Mouse (Mus musculus): ENCODE data around the gene Homez. TPM values are rescaled to one million over a fixed set of nuclear protein-coding genes. Genes with fewer than 3 reads are reported as not detected.

The Homez gene
- polyA plus RNA-seq (2016; fragmentation: Nextera tagmentation; extraction: Ambion mirVana) = 14.2 and 15.9 TPM in 2 replicates

DNA sequence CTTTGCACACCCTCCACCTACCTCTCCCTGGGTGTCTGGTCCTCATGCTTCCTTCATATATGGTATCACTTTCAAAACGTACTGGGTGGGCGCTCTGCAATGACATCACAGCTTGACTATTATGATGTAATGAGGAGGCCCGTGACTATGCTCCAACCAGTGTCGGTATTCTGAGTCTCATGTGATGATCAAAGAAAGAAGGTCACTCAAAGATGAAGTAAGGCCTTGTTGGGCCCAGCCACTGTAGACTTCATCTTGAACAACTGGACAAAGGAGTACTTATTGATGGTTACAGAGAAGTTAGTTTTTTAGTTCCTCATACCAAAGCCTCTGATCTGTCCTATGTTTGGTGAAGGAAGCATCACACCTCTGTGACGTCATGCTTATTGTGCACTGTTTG lies at the start of gene Homez:
Gene Homez (minus strand): TSS at position 101 of the 400 bp plus-strand sequence.
- H3K9ac ChIP-seq (replicated peaks) = no peak within 1 kb of the TSS
- H3K9me3 ChIP-seq = no peaks in the 10 kb centered on the region
- peaks cover 2% of the 10 kb centered on the region for H3K4me1 ChIP-seq (replicated peaks)
- no peak within 1 kb of the TSS for H3K27ac ChIP-seq
- 91% methylated on average over 5 of the region's 5 CpGs for WGBS
- peaks cover 14% of the 10 kb centered on the region for H3K27me3 ChIP-seq
- ATAC-seq (ENCODE audit: insufficient number of reproducible peaks, insufficient read depth, low FRiP score, low TSS enrichment, low read depth) = no peak
- no peak within 1 kb of the TSS for H3K4me2 ChIP-seq
- no peaks in the 10 kb centered on the region for H3K36me3 ChIP-seq
- no peak within 1 kb of the TSS for H3K4me3 ChIP-seq (replicated peaks)

DNA sequence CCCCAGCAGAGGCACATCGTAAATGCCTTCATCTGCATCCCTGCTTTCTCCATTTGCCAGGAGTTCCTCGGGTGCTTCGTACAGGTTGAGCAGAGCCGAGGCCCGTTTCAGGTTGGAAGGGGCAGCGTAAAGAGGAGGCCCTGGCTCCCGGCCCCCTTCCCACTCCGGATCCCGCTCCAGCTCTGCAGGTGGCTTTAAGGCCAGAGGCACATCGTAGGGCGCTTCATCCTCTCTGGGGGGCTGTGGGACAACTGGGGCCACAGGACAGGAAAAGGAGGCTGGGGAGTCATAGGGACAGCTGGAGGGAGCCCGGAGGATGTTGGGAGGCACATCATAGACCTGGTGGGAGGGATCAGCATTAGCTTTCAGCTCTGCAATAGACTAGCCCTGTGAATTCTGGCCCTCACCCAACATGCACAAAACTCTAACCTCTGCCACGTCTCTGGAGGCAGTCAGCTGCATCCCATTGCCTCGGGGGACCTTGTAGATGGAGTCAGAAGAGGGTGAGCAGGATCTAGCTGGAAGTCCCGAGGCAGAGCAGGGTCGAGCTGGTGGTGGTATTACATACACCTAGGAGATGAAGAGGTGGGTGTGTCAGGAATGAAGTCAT lies 49.4 kb upstream of the Homez start:
- Histone ChIP-seq H3K4me3 (replicated peaks) (no peak overlapping the region), H3K4me2 (no peak overlapping the region), H3K4me1 (replicated peaks) (peaks cover 21% of the 10 kb centered on the region), H3K9ac (replicated peaks) (no peak overlapping the region), H3K36me3 (peaks cover 80% of the 10 kb centered on the region), H3K27me3 (no peaks in the 10 kb centered on the region), H3K9me3 (peaks cover 20% of the 10 kb centered on the region), H3K27ac (no peak overlapping the region)
- 91% methylated on average over 16 of the region's 16 CpGs for WGBS
- no peak for ATAC-seq (ENCODE audit: insufficient number of reproducible peaks, insufficient read depth, low FRiP score, low TSS enrichment, low read depth)

DNA sequence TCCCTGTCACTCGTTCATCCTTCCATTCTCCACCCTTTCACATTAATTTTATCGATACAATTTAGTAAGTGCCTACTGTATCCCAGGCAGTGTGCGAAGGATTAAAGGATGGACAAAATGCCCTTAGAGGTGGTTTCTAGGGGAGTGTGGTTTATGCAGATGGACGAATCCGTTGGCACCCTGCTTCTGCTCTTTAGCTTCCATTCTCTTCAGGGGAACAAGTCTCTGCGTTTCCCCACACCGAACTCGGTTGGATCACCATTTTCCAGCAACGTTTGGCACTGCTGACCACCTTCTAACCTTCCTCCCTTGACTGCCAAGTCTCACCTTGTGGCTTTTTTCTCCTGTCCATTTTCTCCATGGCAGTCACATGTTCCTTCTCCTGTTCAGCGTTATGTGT lies 42.6 kb upstream of the Homez start:
- H3K4me2 ChIP-seq = peak overlapping the region; percentile 95
- peak overlapping the region; percentile 96 for H3K9ac ChIP-seq (replicated peaks)
- no peaks in the 10 kb centered on the region for H3K9me3 ChIP-seq
- no peak for ATAC-seq (ENCODE audit: insufficient number of reproducible peaks, insufficient read depth, low FRiP score, low TSS enrichment, low read depth)
- 18% methylated on average over 10 of the region's 10 CpGs for WGBS
- H3K27ac ChIP-seq = peak overlapping the region; percentile 90
- peak overlapping the region; percentile 98 for H3K4me3 ChIP-seq (replicated peaks)
- no peaks in the 10 kb centered on the region for H3K27me3 ChIP-seq
- peaks cover 21% of the 10 kb centered on the region for H3K4me1 ChIP-seq (replicated peaks)
- H3K36me3 ChIP-seq = peaks cover 66% of the 10 kb centered on the region

DNA sequence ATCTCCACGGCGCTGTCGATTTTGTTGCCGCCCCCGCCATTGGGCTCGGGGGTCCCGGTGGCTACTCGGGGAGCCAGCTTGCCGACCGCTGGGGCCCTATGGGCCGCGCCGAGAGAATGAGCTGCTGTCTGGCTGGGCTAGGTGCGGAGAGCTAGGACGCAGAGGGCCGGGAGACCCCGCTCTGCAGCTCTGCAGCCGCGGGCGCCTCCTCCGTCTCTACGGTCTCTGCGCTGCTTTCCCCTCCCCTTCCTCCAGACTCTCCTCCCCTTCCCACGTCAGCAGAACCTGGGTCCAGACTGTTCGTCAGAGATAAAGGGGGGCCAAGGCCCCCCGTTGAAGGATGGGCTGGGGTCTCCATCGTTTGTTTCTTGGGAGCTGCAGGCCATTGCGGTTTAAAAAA lies 42.1 kb upstream of the Homez start, which contains the start of gene Slc22a17:
Gene Slc22a17 (minus strand): TSS at position 247 of the 400 bp plus-strand sequence.
- H3K27me3 ChIP-seq = no peaks in the 10 kb centered on the region
- peaks cover 24% of the 10 kb centered on the region for H3K4me1 ChIP-seq (replicated peaks)
- peaks cover 66% of the 10 kb centered on the region for H3K36me3 ChIP-seq
- ATAC-seq (ENCODE audit: insufficient number of reproducible peaks, insufficient read depth, low FRiP score, low TSS enrichment, low read depth) = peak; percentile 92
- WGBS = under 1% methylated on average over 27 of the region's 28 CpGs
- H3K9ac ChIP-seq (replicated peaks) = peak within 1 kb of the TSS; percentile 96
- peak within 1 kb of the TSS; percentile 95 for H3K4me2 ChIP-seq
- H3K4me3 ChIP-seq (replicated peaks) = peak within 1 kb of the TSS; percentile 98
- H3K9me3 ChIP-seq = no peaks in the 10 kb centered on the region
- H3K27ac ChIP-seq = peak within 1 kb of the TSS; percentile 90

DNA sequence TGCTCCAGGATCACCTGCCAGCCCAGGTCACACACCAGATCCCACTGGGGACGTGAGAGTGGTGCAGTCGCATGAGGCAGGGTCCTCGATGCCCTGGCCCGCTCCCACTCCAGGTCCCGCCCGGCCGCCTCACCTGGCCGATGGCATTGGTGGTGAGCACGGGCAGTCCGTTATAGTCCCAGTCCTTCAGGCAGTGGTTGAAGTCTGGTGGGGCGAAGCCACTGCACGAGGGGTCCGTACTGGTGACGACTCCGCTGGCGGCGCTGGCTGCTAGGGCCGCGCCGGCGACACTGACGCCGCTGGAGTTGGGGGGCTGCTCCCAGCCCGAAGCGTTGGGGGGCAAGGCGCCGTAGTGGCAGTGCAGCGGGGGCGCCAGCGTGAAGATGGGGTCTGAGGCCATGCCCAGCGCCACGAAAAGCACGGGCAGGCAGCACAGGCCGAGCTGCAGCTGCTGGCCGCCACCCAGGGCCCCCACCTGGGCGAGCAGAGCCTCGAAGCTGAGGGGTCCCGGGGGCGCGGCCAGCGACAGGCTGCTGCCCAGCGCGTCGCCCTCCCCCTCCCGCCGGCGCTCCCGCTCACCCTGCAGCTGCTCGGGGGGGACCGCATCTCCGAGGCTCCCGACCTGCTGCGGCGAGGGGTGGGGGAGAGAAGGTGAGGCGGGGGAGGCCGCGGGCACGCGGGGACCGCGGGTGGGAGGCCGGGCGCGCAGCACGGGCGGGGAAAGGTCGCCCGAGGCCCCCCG lies 41.5 kb upstream of the Homez start:
- Histone ChIP-seq H3K27ac (peak overlapping the region; percentile 90), H3K4me3 (replicated peaks) (peak overlapping the region; percentile 98), H3K4me1 (replicated peaks) (peaks cover 25% of the 10 kb centered on the region), H3K9ac (replicated peaks) (peak overlapping the region; percentile 96), H3K27me3 (no peaks in the 10 kb centered on the region), H3K4me2 (peak overlapping the region; percentile 95), H3K9me3 (no peaks in the 10 kb centered on the region), H3K36me3 (peaks cover 66% of the 10 kb centered on the region)
- WGBS = 2% methylated on average over 52 of the region's 69 CpGs
- ATAC-seq (ENCODE audit: insufficient number of reproducible peaks, insufficient read depth, low FRiP score, low TSS enrichment, low read depth) = peak; percentile 54; the same call in 1 of the 2 replicates

DNA sequence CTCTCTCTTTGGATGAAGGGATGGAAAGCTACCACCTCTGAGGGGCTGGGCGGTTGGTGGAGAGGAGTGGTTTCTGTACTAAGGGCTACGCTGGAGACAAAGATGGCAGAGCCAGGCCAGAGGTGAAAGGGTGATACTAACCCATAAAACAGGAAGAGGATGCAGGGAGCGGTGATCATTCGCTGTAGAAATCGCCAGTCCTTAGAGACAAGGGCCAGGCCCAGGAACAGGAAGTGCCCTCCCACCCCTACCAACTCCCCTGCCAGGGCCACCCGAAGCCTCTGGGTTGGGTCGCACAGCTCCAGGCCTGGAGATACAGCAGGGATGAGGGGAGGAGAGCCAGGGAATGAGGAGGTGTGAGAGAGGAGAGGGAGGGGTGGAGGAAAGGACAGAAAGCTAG lies 37.9 kb upstream of the Homez start:
- Histone ChIP-seq H3K4me1 (replicated peaks) (peaks cover 21% of the 10 kb centered on the region), H3K9ac (replicated peaks) (no peak overlapping the region), H3K9me3 (no peaks in the 10 kb centered on the region), H3K36me3 (peaks cover 77% of the 10 kb centered on the region), H3K27me3 (no peaks in the 10 kb centered on the region), H3K27ac (no peak overlapping the region), H3K4me2 (no peak overlapping the region), H3K4me3 (replicated peaks) (no peak overlapping the region)
- WGBS = 81% methylated on average over 7 of the region's 7 CpGs
- ATAC-seq (ENCODE audit: insufficient number of reproducible peaks, insufficient read depth, low FRiP score, low TSS enrichment, low read depth) = no peak

DNA sequence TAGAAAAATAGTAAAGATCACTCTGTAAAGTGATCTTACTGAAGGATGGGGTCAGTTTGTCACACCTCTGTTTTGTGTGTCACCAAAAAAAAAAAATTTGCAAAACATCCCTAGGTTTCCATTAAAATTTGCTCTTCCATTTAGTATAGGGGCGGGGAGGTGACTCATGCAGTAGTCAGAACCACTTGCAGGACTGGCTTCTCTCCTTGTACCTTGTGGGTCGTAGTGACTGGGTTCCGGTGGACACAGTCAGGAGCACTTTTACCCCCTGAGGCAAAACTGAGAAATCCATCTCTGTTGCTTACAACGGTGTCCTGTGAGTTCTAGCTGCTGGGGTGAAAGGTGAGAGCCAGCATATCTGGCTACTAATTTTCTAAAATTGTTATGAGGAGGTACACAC lies 32.9 kb upstream of the Homez start:
- peaks cover 4% of the 10 kb centered on the region; the same call in 1 of the 2 replicates for H3K4me1 ChIP-seq (replicated peaks)
- no peak for ATAC-seq (ENCODE audit: insufficient number of reproducible peaks, insufficient read depth, low FRiP score, low TSS enrichment, low read depth)
- no peak overlapping the region for H3K27ac ChIP-seq
- peaks cover 52% of the 10 kb centered on the region for H3K36me3 ChIP-seq
- no peak overlapping the region for H3K9ac ChIP-seq (replicated peaks)
- H3K4me2 ChIP-seq = no peak overlapping the region
- H3K9me3 ChIP-seq = no peaks in the 10 kb centered on the region
- H3K4me3 ChIP-seq (replicated peaks) = no peak overlapping the region
- H3K27me3 ChIP-seq = no peaks in the 10 kb centered on the region
- 88% methylated on average over 4 of the region's 4 CpGs for WGBS

DNA sequence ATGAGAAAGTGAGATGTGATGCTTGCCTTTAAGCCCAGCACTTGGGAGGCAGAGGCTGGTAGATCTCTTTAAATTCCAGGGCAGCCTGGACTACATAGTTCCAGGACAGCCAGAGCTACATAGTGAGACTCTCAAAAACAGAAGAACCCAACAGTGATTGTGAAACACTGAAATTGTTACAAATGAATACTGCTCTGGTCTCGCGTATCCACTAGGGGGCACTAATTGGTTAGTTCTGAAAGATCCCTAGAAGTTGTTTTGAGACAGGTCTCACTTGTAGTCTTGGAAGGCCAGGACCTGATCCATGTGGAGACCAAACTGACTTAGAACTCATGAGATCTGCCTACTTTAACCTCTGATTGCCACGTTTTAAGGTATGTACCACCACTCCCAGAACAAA lies 29.6 kb upstream of the Homez start:
- peak overlapping the region; percentile 41; the same call in 1 of the 2 replicates for H3K27ac ChIP-seq
- H3K36me3 ChIP-seq = peaks cover 52% of the 10 kb centered on the region
- H3K27me3 ChIP-seq = no peaks in the 10 kb centered on the region
- under 1% methylated on average over 3 of the region's 3 CpGs for WGBS
- no peak overlapping the region for H3K4me3 ChIP-seq (replicated peaks)
- peaks cover 8% of the 10 kb centered on the region for H3K4me1 ChIP-seq (replicated peaks)
- H3K9me3 ChIP-seq = no peaks in the 10 kb centered on the region
- no peak overlapping the region for H3K9ac ChIP-seq (replicated peaks)
- no peak overlapping the region for H3K4me2 ChIP-seq
- no peak for ATAC-seq (ENCODE audit: insufficient number of reproducible peaks, insufficient read depth, low FRiP score, low TSS enrichment, low read depth)

DNA sequence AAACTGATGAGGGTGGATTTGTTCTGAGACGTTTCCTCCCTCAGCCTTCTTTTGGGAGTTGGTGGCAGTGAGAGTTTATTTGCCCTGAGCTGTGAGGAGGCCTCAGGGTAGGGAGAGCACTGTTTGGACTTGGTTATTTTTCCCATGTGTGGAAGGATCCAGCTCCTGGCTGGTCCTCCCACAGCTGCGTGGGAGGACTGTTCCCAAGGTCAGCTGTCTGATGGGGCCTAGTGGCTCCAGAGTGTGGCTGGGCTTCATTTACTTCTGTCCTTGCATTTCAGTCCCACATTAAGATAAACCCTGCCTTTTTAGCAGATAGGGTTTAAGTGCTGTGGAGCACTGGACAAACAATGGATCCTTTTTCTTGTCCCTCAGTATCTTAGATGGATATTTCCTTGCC lies 26.7 kb upstream of the Homez start:
- Histone ChIP-seq H3K9me3 (no peaks in the 10 kb centered on the region), H3K27me3 (no peaks in the 10 kb centered on the region), H3K4me3 (replicated peaks) (no peak overlapping the region), H3K9ac (replicated peaks) (no peak overlapping the region), H3K4me1 (replicated peaks) (peaks cover 13% of the 10 kb centered on the region), H3K27ac (peak overlapping the region; percentile 23; the same call in 1 of the 2 replicates), H3K36me3 (peaks cover 38% of the 10 kb centered on the region), H3K4me2 (no peak overlapping the region)
- WGBS = 78% methylated on average over 2 of the region's 2 CpGs
- no peak for ATAC-seq (ENCODE audit: insufficient number of reproducible peaks, insufficient read depth, low FRiP score, low TSS enrichment, low read depth)

DNA sequence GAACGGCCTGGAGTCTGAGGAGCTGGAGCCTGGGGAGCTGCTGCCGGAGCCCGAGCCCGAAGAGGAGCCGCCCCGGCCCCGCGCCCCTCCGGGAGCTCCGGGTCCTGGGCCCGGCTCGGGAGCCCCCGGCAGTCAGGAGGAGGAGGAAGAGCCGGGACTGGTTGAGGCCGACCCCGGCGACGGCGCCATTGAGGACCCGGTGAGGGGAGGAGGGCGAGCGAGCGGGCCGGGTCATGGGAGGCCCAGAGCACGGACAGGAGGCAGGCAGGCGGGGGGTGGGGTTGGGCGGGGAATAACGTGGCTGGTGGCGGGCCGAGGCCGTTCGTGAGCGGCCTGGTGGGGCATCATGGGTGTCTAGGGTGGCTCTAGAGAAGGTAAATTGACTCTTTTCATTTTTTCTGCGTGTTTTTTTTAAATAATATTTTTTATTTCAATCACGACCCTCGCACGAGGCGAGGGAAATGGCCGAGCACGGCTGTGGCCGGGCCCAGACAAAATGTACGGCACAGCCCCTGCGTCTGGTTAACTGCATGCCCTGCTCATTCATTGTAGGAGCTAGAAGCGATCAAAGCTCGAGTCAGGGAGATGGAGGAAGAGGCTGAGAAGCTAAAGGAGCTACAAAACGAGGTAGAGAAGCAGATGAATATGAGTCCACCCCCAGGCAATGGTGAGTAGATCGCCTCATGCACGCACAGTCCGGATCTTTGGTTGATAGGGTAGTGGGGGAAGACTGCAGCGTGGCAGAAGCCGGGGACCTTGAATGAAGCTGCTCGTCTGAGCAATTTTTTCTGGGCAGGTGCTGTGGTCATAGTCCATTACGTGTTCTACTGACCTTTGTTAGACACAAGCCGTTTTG lies 23.8 kb upstream of the Homez start:
- Histone ChIP-seq H3K4me1 (replicated peaks) (peaks cover 13% of the 10 kb centered on the region), H3K9ac (replicated peaks) (peak overlapping the region; percentile 99), H3K27ac (peak overlapping the region; percentile 95), H3K9me3 (no peaks in the 10 kb centered on the region), H3K4me3 (replicated peaks) (peak overlapping the region; percentile 95), H3K27me3 (no peaks in the 10 kb centered on the region), H3K36me3 (peaks cover 38% of the 10 kb centered on the region), H3K4me2 (peak overlapping the region; percentile 83)
- WGBS = under 1% methylated on average over 52 of the region's 54 CpGs
- peak; percentile 43 for ATAC-seq (ENCODE audit: insufficient number of reproducible peaks, insufficient read depth, low FRiP score, low TSS enrichment, low read depth)

Data from limb, embryonic 12.5 days (tissue).